Mouse (Mus musculus): Measurements from ENCODE around the gene Gm5089.
A peak's percentile ranks its signal among the peaks of the same experiment; 100 is the strongest.

Gm5089 gene

GRCm38 (mm10) chr14:122450496-122451382 lies at the start of gene Gm5089:
Gene Gm5089 (minus strand): TSS chr14:122451115.
- DNase-seq (ENCODE audit: inconsistent age in 2 of 2, low spot score in 1 of 2), result peak in 1 of 2 experiments; percentile 48

GRCm38 (mm10) chr14:122492015-122492414 lies 41.1 kb upstream of the Gm5089 start:
- DNase-seq (ENCODE audit: inconsistent age in 2 of 2, low spot score in 1 of 2), result no peak

DNA sequence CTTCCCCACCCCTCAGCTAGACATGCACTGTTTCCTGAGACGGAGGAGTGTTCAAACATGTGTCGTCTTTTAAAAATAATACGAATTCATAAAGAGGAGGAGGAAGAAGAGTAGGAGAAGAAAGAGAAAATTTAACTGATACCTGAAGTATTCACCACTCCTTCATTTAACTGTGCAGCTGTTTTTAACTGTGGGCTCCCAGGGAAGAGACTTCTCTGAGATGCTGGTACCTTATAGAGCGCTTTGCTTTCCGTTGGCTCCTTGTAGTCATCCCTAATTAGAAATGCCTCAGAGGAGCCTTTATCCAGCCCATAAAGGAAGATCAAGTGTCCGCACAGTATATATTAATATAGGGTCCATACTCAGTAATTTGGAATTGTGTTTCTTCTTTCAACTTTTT lies 40.6 kb upstream of the Gm5089 start:
- peak in 1 of 2 experiments; percentile 11 for DNase-seq (ENCODE audit: inconsistent age in 2 of 2, low spot score in 1 of 2)

DNA sequence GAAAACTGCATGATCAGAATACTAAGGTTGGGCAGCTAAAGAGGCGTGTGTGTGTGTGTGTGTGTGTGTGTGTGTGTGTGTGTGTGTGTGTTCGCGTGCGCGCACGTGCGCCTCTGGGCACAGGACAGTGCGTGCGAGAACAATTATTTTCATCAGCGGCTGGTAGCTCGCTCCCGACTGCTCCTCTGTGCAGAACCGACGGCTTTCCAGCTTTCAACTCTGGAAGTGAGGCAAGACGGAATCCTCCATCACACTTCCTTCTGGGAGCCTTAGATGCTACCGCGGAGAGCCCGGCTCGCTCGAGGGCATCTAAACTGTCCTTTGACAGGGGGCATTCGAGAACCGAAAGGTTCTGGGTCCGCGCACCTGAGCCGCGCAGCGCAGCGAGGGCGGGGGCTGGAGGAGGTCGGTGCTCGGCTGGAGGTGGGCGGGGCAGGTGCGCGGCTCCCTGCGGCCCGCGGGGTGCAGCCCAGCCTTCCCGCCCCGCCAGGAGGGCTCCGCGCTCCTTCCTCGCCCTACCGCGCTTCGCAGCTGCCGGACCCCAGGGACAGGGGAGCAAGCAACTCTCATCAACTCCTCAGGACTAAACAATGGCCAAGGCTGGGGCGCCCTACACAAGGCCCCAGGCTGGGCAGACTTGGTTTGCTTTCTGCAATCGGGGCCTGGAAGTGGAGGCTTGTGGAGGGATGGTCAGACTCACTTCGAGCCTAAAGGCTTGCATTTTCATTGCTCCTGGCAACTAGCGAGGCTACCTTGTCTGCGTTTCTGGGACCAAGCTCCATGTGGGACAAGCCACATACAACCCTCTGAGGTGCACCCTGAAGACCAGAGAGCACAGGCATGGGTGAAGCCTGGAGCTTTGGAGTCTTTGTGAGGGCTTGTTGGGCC lies 39.8 kb upstream of the Gm5089 start, which contains the start of gene Gm10837:
Gm10837 (plus strand) TSS at position 146 of the 888 bp plus-strand sequence.
- DNase-seq (ENCODE audit: inconsistent age in 2 of 2, low spot score in 1 of 2), result peak in 1 of 2 experiments; percentile 29

DNA sequence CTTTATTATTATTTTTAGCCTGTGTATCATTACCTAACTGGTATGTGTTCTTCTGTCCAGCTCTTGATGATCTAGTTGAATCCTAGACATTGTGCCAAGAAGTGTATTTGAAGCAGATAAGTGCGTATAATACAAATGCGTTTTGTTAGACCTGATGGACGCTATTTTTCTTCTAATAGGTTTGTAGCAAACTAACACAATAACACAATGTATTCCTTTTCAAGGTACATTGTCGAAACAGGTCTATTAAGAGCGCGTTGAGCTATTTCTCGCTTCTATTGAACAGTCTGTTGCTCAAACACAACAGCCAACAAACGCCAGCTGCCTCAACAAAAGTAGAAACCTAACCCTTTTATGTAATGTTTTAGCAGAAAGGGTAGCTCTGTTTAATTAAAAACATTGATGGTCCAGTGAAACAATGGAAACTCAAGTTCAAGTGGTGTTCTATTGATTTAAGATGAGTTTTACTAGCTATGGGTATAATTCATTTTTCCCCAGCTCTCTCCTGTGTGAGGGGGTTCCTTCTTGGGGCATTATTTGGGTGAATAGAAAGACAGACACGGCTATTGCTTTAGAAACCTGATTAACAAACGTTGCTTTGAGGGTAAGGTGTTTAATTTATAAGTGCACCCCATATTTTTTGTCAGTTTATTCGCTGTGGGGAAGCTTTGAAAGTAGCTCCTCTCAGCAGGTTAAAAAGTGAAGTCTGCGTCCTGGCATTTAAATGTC lies 38.9 kb upstream of the Gm5089 start:
- peak in 1 of 2 experiments; percentile 44 for DNase-seq (ENCODE audit: inconsistent age in 2 of 2, low spot score in 1 of 2)

DNA sequence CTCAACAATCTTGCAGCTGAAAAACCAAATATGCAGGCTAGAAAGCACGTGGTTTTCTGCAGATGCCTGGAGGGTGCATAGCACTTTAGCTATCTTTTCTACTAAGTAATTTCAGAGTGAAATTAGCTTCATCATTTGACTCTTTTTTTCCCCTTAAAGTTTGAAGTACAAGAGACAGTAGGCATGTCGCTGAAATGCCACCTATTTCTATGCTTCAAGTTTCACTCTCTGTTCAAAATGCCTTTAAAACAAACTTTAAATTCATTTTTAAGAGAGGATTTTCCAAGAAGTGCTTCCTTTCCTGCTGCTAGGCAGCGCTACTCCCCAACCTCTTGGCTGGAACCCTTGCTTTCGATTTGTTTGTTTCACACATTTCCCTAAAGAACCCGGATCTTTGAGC lies 38.1 kb upstream of the Gm5089 start:
- DNase-seq (ENCODE audit: inconsistent age in 2 of 2, low spot score in 1 of 2), result peak in 1 of 2 experiments; percentile 42

- DNase-seq (ENCODE audit: inconsistent age in 2 of 2, low spot score in 1 of 2), result peak in 1 of 2 experiments; percentile 18
These were observed 36.5 kb upstream of the Gm5089 start for GRCm38 (mm10) chr14:122487366-122487765.

DNA sequence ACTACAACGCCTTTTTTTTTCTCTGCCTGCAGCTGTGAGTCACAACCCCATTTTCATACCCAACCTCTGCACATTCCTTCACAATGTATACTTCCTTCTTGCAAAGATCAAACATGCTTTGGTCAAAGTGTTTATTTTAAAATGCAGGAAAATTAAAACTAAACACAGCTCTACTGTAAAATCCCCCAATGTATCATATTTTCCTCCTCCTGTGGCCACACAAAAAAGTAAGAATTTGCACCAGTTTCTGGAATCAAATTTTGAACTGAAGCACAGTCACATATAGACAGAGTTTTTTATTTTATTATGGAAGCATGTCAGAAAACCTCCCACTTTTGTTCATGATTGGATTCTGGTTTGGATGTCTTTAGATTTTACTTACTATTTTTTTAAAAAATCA lies 35.7 kb upstream of the Gm5089 start:
- no peak for DNase-seq (ENCODE audit: inconsistent age in 2 of 2, low spot score in 1 of 2)

GRCm38 (mm10) chr14:122485635-122486181 lies 34.8 kb upstream of the Gm5089 start:
- no peak for DNase-seq (ENCODE audit: inconsistent age in 2 of 2, low spot score in 1 of 2)

DNA sequence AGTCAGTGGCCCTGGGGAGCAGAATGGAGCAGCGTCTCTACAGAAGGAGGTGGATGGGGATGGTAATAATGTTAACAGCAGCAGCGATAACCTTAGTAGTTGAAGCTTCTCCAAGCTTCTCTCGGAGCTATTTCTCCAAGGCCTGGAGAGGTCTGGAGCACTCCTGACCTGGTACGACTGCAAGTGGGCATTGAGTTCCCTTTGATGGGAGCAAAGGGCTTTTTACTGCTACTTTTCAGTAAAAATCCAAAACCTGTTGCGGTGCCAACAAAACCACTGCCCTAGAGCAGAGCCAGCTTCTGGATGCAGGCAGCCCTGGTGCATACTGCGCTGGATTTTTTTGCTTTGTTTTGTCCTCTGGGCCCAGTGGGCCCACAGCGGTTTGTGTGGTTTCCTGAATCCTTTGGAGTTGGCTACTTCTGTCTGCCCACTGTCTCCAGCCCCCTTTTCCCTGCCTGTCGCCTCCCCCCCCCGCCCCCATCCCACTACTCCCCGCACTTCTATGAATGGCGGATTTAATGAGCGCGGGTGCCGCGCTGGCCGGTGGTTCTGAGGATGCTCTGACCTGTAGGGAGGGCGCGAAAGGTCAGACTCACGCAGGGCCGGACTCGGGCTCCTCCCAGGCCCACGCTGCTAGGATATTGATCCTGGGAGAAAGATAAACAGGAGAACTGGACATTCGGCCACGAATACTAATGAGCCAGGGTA lies 34.1 kb upstream of the Gm5089 start:
- DNase-seq (ENCODE audit: inconsistent age in 2 of 2, low spot score in 1 of 2), result no peak

DNA sequence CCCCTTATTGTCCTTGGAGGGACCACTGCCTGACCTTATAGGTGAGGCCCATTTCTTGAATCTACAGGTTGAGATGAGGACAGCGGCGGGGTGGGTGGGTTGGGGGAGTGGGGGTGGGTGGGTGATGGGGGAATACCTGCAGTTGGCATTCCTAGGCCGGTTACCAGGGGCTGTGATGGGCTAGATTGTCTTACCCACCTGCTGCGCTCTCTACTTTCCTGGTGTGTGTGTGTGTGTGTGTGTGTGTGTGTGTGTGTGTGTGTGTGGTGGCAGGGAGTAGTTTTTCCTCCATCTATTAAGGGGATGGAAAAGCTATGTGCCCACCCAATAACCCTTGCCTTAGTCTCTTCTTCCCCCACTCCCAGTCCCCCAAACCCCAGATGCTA lies 33.5 kb upstream of the Gm5089 start:
- no peak for DNase-seq (ENCODE audit: inconsistent age in 2 of 2, low spot score in 1 of 2)

- peak in 1 of 2 experiments; percentile 16 for DNase-seq (ENCODE audit: inconsistent age in 2 of 2, low spot score in 1 of 2)
These were observed 32.9 kb upstream of the Gm5089 start for GRCm38 (mm10) chr14:122483556-122484421.

- no peak for DNase-seq (ENCODE audit: inconsistent age in 2 of 2, low spot score in 1 of 2)
These were observed 32.1 kb upstream of the Gm5089 start for GRCm38 (mm10) chr14:122483024-122483385.

DNA sequence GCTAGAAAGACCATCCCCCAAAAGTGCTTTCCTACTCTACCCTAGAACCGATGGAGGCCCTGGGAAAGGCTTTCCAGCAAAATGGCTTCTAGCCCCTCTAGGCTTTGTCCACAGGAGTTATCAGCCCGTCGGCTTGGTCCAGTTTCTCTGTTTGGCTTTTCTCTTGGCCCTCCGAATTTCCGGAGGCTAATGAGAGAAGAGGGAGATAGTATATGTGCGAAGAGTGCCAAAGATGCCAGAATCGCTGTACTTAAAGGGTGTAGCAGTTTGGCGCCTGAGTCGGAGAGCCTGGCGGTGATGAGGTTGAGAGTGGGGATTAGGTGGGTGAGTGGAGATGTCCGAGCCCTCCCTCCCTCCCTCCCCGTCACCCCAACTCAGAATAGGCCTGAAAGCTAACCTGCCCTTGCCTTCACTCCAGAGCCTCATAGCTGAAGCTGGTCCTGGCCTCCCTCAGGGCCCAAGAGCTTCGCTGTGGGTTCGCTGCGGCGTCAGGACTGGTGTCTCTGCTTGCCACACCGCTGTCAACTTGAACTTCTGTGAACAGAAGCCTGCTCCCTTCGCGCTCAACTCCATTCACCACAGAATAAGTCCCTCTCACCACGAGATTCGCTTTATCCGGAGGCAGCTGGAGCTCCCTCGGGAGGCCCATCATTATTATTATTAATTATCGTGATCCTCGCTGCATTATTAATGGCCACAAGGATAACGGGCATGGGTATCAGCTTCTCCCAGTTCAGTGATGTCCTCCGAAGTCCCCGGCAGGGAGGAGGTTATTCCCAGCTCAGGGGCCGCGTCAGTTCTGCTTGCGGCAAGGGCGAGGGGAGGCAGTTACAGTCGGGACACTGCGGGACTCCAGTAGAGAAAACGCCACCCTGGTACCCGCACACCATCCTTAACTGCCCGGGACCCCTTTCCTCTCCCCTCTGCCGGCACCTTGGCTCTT lies 31.4 kb upstream of the Gm5089 start:
- DNase-seq (ENCODE audit: inconsistent age in 2 of 2, low spot score in 1 of 2), result no peak

GRCm38 (mm10) chr14:122481181-122481580 lies 30.3 kb upstream of the Gm5089 start:
- DNase-seq (ENCODE audit: inconsistent age in 2 of 2, low spot score in 1 of 2), result peak in 1 of 2 experiments; percentile 23

DNA sequence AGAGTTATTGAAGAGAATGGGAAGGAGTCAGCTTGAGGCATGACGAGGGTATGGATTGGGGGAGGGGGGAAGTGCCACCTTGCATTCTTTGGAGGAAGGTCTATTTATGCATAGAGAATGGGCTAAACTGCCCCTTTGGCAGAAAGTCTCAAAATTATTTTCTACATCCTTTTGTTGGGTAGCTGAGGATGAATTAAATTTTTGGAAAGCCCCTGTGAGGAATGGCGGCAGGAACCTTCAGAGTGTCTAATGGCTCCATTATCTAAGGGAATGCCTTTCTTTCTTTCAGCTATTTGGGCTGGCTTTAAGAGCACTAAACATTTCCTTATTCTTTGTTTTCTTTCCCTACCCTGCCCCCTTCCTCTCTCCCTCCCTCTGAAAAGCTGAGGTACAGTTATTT lies 29.4 kb upstream of the Gm5089 start:
- peak in 1 of 2 experiments; percentile 10 for DNase-seq (ENCODE audit: inconsistent age in 2 of 2, low spot score in 1 of 2)

DNA sequence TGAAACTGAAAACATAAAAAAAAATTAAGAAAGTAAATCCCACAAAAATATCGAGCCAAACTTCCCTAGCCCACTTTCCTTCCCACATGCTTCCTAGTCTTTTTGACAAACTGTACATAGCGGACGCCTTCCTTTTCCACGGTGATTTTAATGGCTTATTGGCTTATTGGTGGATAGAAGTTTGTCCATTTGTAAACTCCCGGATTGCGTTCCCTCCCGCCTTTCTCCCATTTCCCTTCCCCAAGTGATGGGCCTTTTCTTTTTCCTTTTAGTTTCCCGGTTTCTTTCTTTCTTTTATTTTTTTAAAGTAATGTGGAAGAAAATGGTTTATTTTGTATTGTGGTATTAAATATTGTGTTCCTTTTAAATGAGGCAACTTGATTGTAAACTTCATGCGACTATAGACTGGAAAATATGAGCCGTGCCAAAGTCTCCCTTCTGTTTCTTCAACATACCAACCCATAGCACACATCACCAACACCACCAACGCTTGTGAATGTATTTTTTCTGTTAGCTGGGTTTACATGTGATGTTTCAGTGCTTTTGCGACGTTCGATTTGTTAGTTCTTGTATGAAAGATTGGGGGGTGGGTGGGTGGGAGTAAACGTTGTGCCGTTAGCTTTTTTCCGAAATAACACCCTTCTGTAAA lies 28.7 kb upstream of the Gm5089 start:
- DNase-seq (ENCODE audit: inconsistent age in 2 of 2, low spot score in 1 of 2), result no peak
